Mouse (Mus musculus) embryonic facial prominence, embryonic 13.5 days (tissue): ENCODE results near the gene Unk. TPM values are rescaled to one million over a fixed set of nuclear protein-coding genes. Genes with fewer than 3 reads are reported as not detected.

Experiments
- ATAC-seq: fragments of 200-750 bp; cut with Nextera tagmentation; 2 replicates; pipeline ENCODE4 v1.8.0; 2017; ENCODE audit warnings: low read depth; ENCODE audit not compliant: insufficient number of reproducible peaks, insufficient read depth, low FRiP score, low TSS enrichment
- H3K27ac ChIP-seq: fragments of 300-500 bp; sonication (generic); 2 replicates; pipeline ENCODE4 v1.5.1; 2015; ENCODE audit warnings: moderate library complexity, mild to moderate bottlenecking, inconsistent platforms
- H3K27me3 ChIP-seq: fragments of 300-500 bp; sonication (generic); 2 replicates; pipeline ENCODE4 v1.6.1; 2015; ENCODE audit warnings: mild to moderate bottlenecking, inconsistent platforms
- H3K36me3 ChIP-seq: fragments of 300-500 bp; sonication (generic); 2 replicates; pipeline ENCODE4 v1.6.1; 2015; ENCODE audit warnings: mild to moderate bottlenecking, inconsistent platforms
- H3K4me1 ChIP-seq: fragments of 300-500 bp; sonication (generic); 2 replicates; pipeline ENCODE4 v1.6.1; 2015; ENCODE audit warnings: inconsistent platforms
- H3K4me2 ChIP-seq: fragments of 300-500 bp; sonication (generic); 2 replicates; pipeline ENCODE4 v1.6.1; 2015; ENCODE audit warnings: moderate library complexity, mild to moderate bottlenecking, inconsistent platforms
- H3K4me3 ChIP-seq: fragments of 300-500 bp; sonication (generic); 2 replicates; pipeline ENCODE4 v1.5.1; 2015; ENCODE audit warnings: mild to moderate bottlenecking, inconsistent platforms
- H3K9ac ChIP-seq: fragments of 300-500 bp; sonication (generic); 2 replicates; pipeline ENCODE4 v1.6.1; 2015; ENCODE audit warnings: mild to moderate bottlenecking, inconsistent platforms
- H3K9me3 ChIP-seq: fragments of 300-500 bp; sonication (generic); 2 replicates; pipeline ENCODE4 v1.6.1; 2016; ENCODE audit warnings: inconsistent platforms
- WGBS: fragments of 180-500 bp; shearing (Covaris S2); methylation state at CpG from one replicate; pipeline ENCODE4 v1.1.7; 2015; ENCODE audit warnings: mixed read lengths; 5-methylcytosine and 5-hydroxymethylcytosine counted together
- polyA plus RNA-seq: library from polyadenylated mRNA; unstranded; fragments of >200 nt; fragmentation: Nextera tagmentation; extraction: Ambion mirVana; gene quantifications from 2 replicates; pipeline ENCODE4 v1.2.1, GENCODE M21; 2015

Gene Unk
- polyA plus RNA-seq, 1 experiment from 2014 or later: 44.9 TPM

DNA sequence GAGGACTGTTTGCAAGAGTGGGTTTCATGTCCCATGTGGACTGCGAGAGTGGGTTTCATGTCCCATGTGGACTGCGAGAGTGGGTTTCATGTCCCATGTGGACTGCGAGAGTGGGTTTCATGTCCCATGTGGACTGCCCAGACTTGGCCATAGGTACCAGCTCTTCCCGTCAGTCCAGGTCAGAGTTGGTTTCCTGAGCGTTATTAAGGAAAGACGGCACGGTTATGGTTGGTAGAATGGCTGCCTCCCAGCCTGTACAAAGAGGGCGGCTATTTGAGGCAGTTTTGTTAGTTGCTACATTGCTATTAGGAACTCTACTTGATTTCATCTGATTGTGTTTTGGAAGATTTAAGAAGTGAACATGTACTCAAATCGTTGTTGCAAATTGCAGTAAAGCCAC is 7.7 kb downstream of the Unk start:
- no peak for ATAC-seq
- peaks cover 54% of the 10 kb centered on the region for H3K36me3 ChIP-seq
- 84% methylated on average over 9 of the region's 9 CpGs for WGBS

DNA sequence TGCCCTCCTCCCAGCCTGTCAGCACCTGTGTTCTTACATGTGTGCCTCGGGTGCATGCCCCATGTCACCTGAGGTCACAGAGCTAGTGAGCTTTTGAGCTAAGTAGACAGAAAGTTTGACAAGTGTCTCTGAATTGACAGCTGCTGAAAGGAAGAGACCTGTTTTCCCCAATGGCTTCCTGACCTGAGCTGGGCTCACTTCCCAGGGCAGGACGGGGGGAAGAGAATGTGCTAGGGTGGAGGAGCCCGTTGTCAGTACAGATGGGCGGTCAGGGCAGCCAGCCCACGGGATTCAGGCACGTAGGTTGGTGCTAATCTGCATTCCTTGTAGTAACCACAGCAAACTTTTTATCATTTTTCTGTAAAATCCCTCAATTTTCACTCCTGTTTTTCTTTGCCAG is 10.5 kb downstream of the Unk start:
- 0 out of 2 replicates have a peak, but pooled peaks cover 2% of the 10 kb centered on the region for H3K9me3 ChIP-seq
- H3K36me3 ChIP-seq: peaks cover 61% of the 10 kb centered on the region
- no peak overlapping the region for H3K27ac ChIP-seq
- 79% methylated on average over 6 of the region's 6 CpGs for WGBS
- no peak overlapping the region for H3K4me2 ChIP-seq
- no peak overlapping the region for H3K9ac ChIP-seq
- no peak overlapping the region for H3K4me3 ChIP-seq
- H3K27me3 ChIP-seq: no peaks in the 10 kb centered on the region
- ATAC-seq: no peak
- no peaks in the 10 kb centered on the region for H3K4me1 ChIP-seq

More for the DNA sequence above, 7.7 kb downstream of the Unk start:
- Histone ChIP-seq H3K27me3 (no peaks in the 10 kb centered on the region), H3K9me3 (0 out of 2 replicates have a peak, but pooled peaks cover 2% of the 10 kb centered on the region), H3K4me2 (no peak overlapping the region), H3K27ac (no peak overlapping the region), H3K4me1 (no peaks in the 10 kb centered on the region), H3K9ac (no peak overlapping the region), H3K4me3 (no peak overlapping the region)

- ATAC-seq: no peak
- Histone ChIP-seq H3K9me3 (0 out of 2 replicates have a peak, but pooled peaks cover 2% of the 10 kb centered on the region), H3K27ac (no peak overlapping the region), H3K4me3 (no peak overlapping the region), H3K4me1 (no peaks in the 10 kb centered on the region), H3K36me3 (peaks cover 73% of the 10 kb centered on the region), H3K4me2 (no peak overlapping the region), H3K27me3 (no peaks in the 10 kb centered on the region), H3K9ac (no peak overlapping the region)
- 96% methylated on average over 2 of the region's 2 CpGs for WGBS
Observed at GRCm38 (mm10) chr11:116041833-116042232, 11.7 kb downstream of the Unk start.

DNA sequence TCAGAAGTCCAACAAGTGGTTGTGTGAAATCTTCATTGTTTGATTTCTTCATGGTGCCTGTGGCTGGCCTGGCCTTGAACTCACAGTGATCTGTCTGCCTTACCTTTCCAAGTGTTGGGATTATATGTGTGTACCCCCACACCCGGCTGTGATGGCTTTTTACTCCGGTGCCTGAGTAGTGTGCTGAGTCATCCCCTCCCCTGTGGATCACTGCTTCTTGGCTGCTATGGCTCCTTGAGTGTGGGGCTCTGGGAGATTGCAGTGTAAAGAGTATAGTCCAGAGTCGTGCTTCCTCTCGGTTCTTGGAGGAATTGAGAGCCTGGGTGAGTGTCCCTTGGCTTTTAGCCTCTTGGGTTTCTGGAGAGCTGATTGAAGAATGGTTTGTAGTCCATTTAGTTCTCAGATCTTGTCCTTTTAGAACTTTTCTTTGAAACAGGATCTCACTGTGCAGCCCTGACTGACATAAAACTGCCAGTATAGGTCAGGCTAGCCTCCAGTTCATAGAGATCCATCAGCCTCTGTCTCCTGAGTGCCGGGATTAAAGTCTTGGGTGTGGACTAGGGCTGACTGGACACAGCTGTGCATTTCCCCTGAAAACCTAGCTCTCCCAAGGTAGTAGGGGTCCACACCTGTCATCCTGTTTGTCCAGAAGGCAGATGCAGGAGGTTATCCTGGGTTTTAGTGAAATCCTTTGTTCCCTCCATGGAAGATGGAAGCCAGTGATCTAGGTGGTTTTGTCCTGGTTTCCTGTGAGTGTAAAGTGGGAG is 12.4 kb downstream of the Unk start:
- 89% methylated on average over 5 of the region's 5 CpGs for WGBS
- H3K27me3 ChIP-seq: no peaks in the 10 kb centered on the region
- no peak overlapping the region for H3K27ac ChIP-seq
- H3K4me1 ChIP-seq: no peaks in the 10 kb centered on the region
- 0 out of 2 replicates have a peak, but pooled peaks cover 2% of the 10 kb centered on the region for H3K9me3 ChIP-seq
- no peak overlapping the region for H3K4me3 ChIP-seq
- peaks cover 79% of the 10 kb centered on the region for H3K36me3 ChIP-seq
- H3K4me2 ChIP-seq: no peak overlapping the region
- no peak overlapping the region for H3K9ac ChIP-seq
- ATAC-seq: no peak

DNA sequence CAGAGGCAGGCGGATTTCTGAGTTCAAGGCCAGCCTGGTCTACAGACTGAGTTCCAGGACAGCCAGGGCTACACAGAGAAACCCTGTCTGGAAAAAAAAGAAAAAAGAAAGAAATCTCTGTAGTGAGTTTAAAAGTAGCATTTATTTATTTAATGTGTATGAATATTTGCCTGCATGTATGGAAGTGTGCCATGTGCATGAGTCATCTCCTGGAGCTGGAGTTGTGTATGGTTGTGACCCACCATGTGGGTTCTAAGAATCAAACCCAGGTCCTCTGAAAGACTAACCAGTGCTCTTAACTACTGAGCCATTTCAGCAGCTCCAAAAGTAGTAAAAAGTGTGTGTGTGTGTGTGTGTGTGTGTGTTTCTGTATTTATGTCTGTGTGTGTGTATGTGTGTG is 13.2 kb downstream of the Unk start:
- Histone ChIP-seq H3K9ac (no peak overlapping the region), H3K27ac (no peak overlapping the region), H3K4me1 (no peaks in the 10 kb centered on the region), H3K9me3 (0 out of 2 replicates have a peak, but pooled peaks cover 2% of the 10 kb centered on the region), H3K4me3 (no peak overlapping the region), H3K4me2 (no peak overlapping the region), H3K36me3 (peaks cover 83% of the 10 kb centered on the region), H3K27me3 (no peaks in the 10 kb centered on the region)
- WGBS: 96% methylated on average over 1 of the region's 1 CpGs
- ATAC-seq: no peak

GRCm38 (mm10) chr11:116045173-116045572 is 15.1 kb downstream of the Unk start:
- Histone ChIP-seq H3K36me3 (peaks cover 88% of the 10 kb centered on the region), H3K4me1 (no peaks in the 10 kb centered on the region), H3K27me3 (no peaks in the 10 kb centered on the region), H3K4me3 (no peak overlapping the region), H3K9me3 (0 out of 2 replicates have a peak, but pooled peaks cover 2% of the 10 kb centered on the region), H3K4me2 (no peak overlapping the region), H3K9ac (no peak overlapping the region), H3K27ac (no peak overlapping the region)
- ATAC-seq: no peak
- 93% methylated on average over 6 of the region's 6 CpGs for WGBS

DNA sequence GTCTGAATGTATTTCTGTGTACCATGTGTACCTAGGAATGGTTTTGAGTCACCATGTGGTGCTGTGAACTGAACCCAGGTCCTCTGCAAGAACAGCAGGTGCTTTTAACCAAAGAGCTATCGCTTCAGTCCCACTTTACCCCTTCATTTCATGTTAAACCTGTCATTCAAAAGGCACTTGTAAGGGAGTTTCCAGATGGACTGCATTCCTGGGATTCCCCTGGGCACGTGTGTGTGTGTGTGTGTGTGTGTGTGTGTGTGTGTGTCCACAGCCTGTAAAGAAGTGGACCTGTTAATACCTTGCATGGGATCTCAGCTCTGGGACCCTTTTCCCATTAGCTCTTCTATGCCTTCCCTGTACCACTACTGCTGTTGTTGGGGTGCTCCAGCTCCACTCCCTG is 19.5 kb downstream of the Unk start:
- Histone ChIP-seq H3K27me3 (no peaks in the 10 kb centered on the region), H3K27ac (no peak overlapping the region), H3K4me3 (no peak overlapping the region), H3K9me3 (no peaks in the 10 kb centered on the region), H3K4me1 (no peaks in the 10 kb centered on the region), H3K36me3 (peaks cover 97% of the 10 kb centered on the region), H3K4me2 (no peak overlapping the region), H3K9ac (no peak overlapping the region)
- ATAC-seq: no peak
- 72% methylated on average over 2 of the region's 2 CpGs for WGBS

- no peaks in the 10 kb centered on the region for H3K9me3 ChIP-seq
- H3K36me3 ChIP-seq: peaks cover 97% of the 10 kb centered on the region
- no peak for ATAC-seq
- H3K4me2 ChIP-seq: no peak overlapping the region
- no peak overlapping the region for H3K27ac ChIP-seq
- no peaks in the 10 kb centered on the region for H3K27me3 ChIP-seq
- 86% methylated on average over 4 of the region's 4 CpGs for WGBS
- H3K4me1 ChIP-seq: no peaks in the 10 kb centered on the region
- 0 out of 2 replicates have a peak overlapping the region, but pooled peaks have one; percentile 21 for H3K9ac ChIP-seq
- H3K4me3 ChIP-seq: no peak overlapping the region
Observed at GRCm38 (mm10) chr11:116050196-116050595, 20.1 kb downstream of the Unk start.

DNA sequence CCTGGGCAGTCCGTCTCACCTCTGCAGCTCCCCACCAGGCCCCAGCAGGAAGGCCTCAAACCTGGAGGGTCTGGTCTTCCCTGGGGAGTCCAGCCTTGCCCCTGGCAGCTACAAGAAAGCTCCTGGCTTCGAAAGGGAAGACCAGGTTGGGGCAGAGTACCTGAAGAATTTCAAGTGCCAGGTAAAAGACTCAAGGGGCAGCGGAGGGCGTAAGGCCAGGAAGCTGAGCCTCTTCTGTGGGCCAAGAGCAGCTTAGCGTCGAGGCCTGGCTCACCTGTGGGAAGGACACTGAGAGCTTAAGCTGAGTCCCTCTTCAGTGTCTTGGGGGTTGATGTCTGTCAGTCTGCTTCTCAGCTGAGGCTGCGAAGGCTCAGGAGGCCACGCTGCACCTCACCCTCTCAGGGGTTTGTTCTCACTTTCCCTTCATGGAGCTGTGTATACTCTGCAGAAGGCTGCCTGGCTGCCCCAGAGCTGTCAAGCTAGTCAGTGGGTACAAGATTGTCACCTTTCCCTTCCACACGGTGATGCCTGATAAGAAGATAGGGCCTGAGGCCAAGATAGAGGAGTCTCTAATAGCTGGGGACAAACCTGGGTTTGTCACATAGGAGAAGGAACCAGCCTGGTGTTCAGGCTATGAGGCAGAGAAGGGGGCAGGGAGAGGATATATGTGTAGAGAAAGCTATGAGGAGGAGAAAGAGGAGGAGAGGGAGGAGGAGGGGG is 23.5 kb downstream of the Unk start:
- Histone ChIP-seq H3K4me1 (no peaks in the 10 kb centered on the region), H3K27me3 (no peaks in the 10 kb centered on the region), H3K9ac (no peak overlapping the region), H3K9me3 (no peaks in the 10 kb centered on the region), H3K27ac (no peak overlapping the region), H3K4me2 (no peak overlapping the region), H3K4me3 (no peak overlapping the region), H3K36me3 (peaks cover 99% of the 10 kb centered on the region)
- WGBS: 91% methylated on average over 9 of the region's 9 CpGs
- no peak for ATAC-seq

- WGBS: 92% methylated on average over 11 of the region's 11 CpGs
- Histone ChIP-seq H3K9ac (no peak overlapping the region), H3K27me3 (no peaks in the 10 kb centered on the region), H3K27ac (no peak overlapping the region), H3K4me3 (no peak overlapping the region), H3K9me3 (no peaks in the 10 kb centered on the region), H3K4me1 (no peaks in the 10 kb centered on the region), H3K36me3 (peaks cover 99% of the 10 kb centered on the region), H3K4me2 (no peak overlapping the region)
- ATAC-seq: no peak
Observed at GRCm38 (mm10) chr11:116055873-116056272, 25.8 kb downstream of the Unk start.

GRCm38 (mm10) chr11:116057237-116057881 is 27.2 kb downstream of the Unk start:
- Histone ChIP-seq H3K9ac (0 out of 2 replicates have a peak overlapping the region, but pooled peaks have one; percentile 32), H3K4me1 (no peaks in the 10 kb centered on the region), H3K9me3 (no peaks in the 10 kb centered on the region), H3K27ac (no peak overlapping the region), H3K4me2 (no peak overlapping the region), H3K36me3 (peaks cover 100% of the 10 kb centered on the region), H3K27me3 (no peaks in the 10 kb centered on the region), H3K4me3 (no peak overlapping the region)
- WGBS: 87% methylated on average over 4 of the region's 4 CpGs
- no peak for ATAC-seq
